Mouse (Mus musculus) embryo, embryonic 11.5 days (tissue): Measurements from ENCODE around the gene Agbl4.

Experiments
- DNase-seq: peaks from one replicate; pipeline ENCODE4 v3.0.0-alpha.2; 2012; ENCODE audit warnings: low read depth, low spot score

Agbl4 gene

GRCm38 (mm10) chr4:110397618-110398045, at the start of gene Agbl4:
Gene Agbl4, plus strand, starts transcription at chr4:110397661.
- peak; percentile 69 for DNase-seq

GRCm38 (mm10) chr4:110350856-110351177, 46.6 kb upstream of the Agbl4 start:
- peak; percentile 11 for DNase-seq

GRCm38 (mm10) chr4:110351178-110352000, 46.1 kb upstream of the Agbl4 start, which contains the start of gene Elavl4:
Gene Elavl4, minus strand, starts transcription at chr4:110351909.
- peak; percentile 74 for DNase-seq

- no peak for DNase-seq
These were observed 45.5 kb upstream of the Agbl4 start for GRCm38 (mm10) chr4:110352001-110352369.

GRCm38 (mm10) chr4:110360568-110360967, 36.9 kb upstream of the Agbl4 start:
- no peak for DNase-seq

GRCm38 (mm10) chr4:110396221-110396620, 1.2 kb upstream of the Agbl4 start:
- DNase-seq, result no peak

- no peak for DNase-seq
These were observed 22.8 kb downstream of the Agbl4 start for GRCm38 (mm10) chr4:110420306-110420705.

GRCm38 (mm10) chr4:110427653-110428052, 30.2 kb downstream of the Agbl4 start:
- DNase-seq, result no peak

- no peak for DNase-seq
These were observed 96.9 kb downstream of the Agbl4 start for GRCm38 (mm10) chr4:110494371-110494770.

- no peak for DNase-seq
These were observed 132.3 kb downstream of the Agbl4 start for GRCm38 (mm10) chr4:110529804-110530203.

- DNase-seq, result no peak
These were observed 151.8 kb downstream of the Agbl4 start for GRCm38 (mm10) chr4:110549223-110549622.

GRCm38 (mm10) chr4:110597726-110598283, 200.3 kb downstream of the Agbl4 start:
- no peak for DNase-seq

- no peak for DNase-seq
These were observed 244.0 kb downstream of the Agbl4 start for GRCm38 (mm10) chr4:110641417-110641816.

- no peak for DNase-seq
These were observed 265.5 kb downstream of the Agbl4 start for GRCm38 (mm10) chr4:110662940-110663339.

GRCm38 (mm10) chr4:110674121-110674520, 276.7 kb downstream of the Agbl4 start:
- DNase-seq, result no peak

- DNase-seq, result no peak
These were observed 337.7 kb downstream of the Agbl4 start for GRCm38 (mm10) chr4:110735141-110735540.

GRCm38 (mm10) chr4:110757941-110758340, 360.5 kb downstream of the Agbl4 start:
- no peak for DNase-seq

GRCm38 (mm10) chr4:110788596-110788995, 391.1 kb downstream of the Agbl4 start:
- no peak for DNase-seq

- no peak for DNase-seq
These were observed 402.4 kb downstream of the Agbl4 start for GRCm38 (mm10) chr4:110799902-110800301.

- DNase-seq, result no peak
These were observed 413.5 kb downstream of the Agbl4 start for GRCm38 (mm10) chr4:110810947-110811346.

GRCm38 (mm10) chr4:110832776-110833175, 435.3 kb downstream of the Agbl4 start:
- DNase-seq, result no peak

GRCm38 (mm10) chr4:110879719-110880443, 482.4 kb downstream of the Agbl4 start:
- DNase-seq, result no peak

GRCm38 (mm10) chr4:110916061-110916460, 518.6 kb downstream of the Agbl4 start:
- no peak for DNase-seq
